Mouse (Mus musculus) small intestine, adult 2 months (tissue): ENCODE data around the gene Wdr1. TPM values are rescaled to one million over a fixed set of nuclear protein-coding genes. Genes with fewer than 3 reads are reported as not detected.
A peak's percentile ranks its signal among the peaks of the same experiment; 100 is the strongest.

Source experiments
- H3K27ac ChIP-seq: fragments of 200-500 bp; 2 replicates; pipeline ENCODE4 v1.5.1; 2012; ENCODE audit warnings: low read depth, low read length, control low read depth, inconsistent platforms; ENCODE audit not compliant: insufficient read depth
- H3K27me3 ChIP-seq: fragments of 200-500 bp; 2 replicates; pipeline ENCODE4 v1.6.1; 2012; ENCODE audit warnings: mild to moderate bottlenecking, moderate library complexity, low read length, inconsistent platforms; ENCODE audit not compliant: control insufficient read depth, insufficient read depth
- H3K36me3 ChIP-seq: fragments of 200-500 bp; 2 replicates; pipeline ENCODE4 v1.6.1; 2012; ENCODE audit warnings: mild to moderate bottlenecking, low read length, control low read depth, inconsistent platforms; ENCODE audit not compliant: control insufficient read depth, insufficient read depth
- H3K4me1 ChIP-seq: fragments of 200-500 bp; 2 replicates; pipeline ENCODE4 v1.6.1; 2012; ENCODE audit warnings: low read length, inconsistent platforms, mixed read lengths; ENCODE audit not compliant: control insufficient read depth, insufficient read depth, insufficient read length
- H3K4me3 ChIP-seq: fragments of 200-500 bp; 2 replicates; pipeline ENCODE4 v1.5.1; 2012; ENCODE audit warnings: low read depth, mild to moderate bottlenecking, control low read depth, inconsistent platforms, low read length, moderate library complexity
- CTCF ChIP-seq: fragments of 200-500 bp; IDR thresholded peaks from 2 replicates; pipeline ENCODE4 v1.5.1; 2012; ENCODE audit warnings: low read depth, mild to moderate bottlenecking, control low read depth, inconsistent platforms, low read length, moderate library complexity, mixed read lengths; ENCODE audit not compliant: insufficient replicate concordance, insufficient read length; ENCODE audit errors: extremely low read depth
- POLR2A ChIP-seq: fragments of 200-500 bp; IDR thresholded peaks from 2 replicates; pipeline ENCODE4 v1.6.1; 2012; ENCODE audit warnings: low read depth, mild to moderate bottlenecking, control low read depth, inconsistent platforms, low read length, moderate library complexity
- whole genome bisulfite sequencing: fragments of 180-500 bp; shearing (Covaris S2); methylation state at CpG from one replicate; pipeline ENCODE4 v1.1.7; 2018; 5-methylcytosine and 5-hydroxymethylcytosine counted together
- polyA plus RNA-seq: library from polyadenylated mRNA; depleted of rRNA; stranded (reverse); fragments of >200 nt; gene quantifications from 2 replicates; pipeline ENCODE4 v1.2.3, GENCODE M21; 2012

The Wdr1 gene
- polyA plus RNA-seq, 1 experiment, result 223 TPM

- peaks cover 57% of the 10 kb centered on the region for H3K36me3 ChIP-seq
- no peak overlapping the region for H3K27ac ChIP-seq
These were observed 5.2 kb downstream of the Wdr1 start for GRCm38 (mm10) chr5:38557811-38558210.

GRCm38 (mm10) chr5:38556406-38556805 is 6.6 kb downstream of the Wdr1 start:
- Histone ChIP-seq H3K27ac (no peak overlapping the region), H3K4me1 (peaks cover 35% of the 10 kb centered on the region; the same call in 1 of the 2 replicates), H3K27me3 (no peaks in the 10 kb centered on the region), H3K36me3 (peaks cover 66% of the 10 kb centered on the region), H3K4me3 (no peak overlapping the region)
- TF ChIP-seq POLR2A (no peak), CTCF (no peak)
- WGBS, result 30% methylated on average over 3 of the region's 3 CpGs

More at GRCm38 (mm10) chr5:38557811-38558210, 5.2 kb downstream of the Wdr1 start:
- TF ChIP-seq POLR2A, result no peak
- TF ChIP-seq CTCF, result no peak
- Histone ChIP-seq H3K27me3 (no peaks in the 10 kb centered on the region), H3K4me3 (no peak overlapping the region), H3K4me1 (peaks cover 32% of the 10 kb centered on the region; the same call in 1 of the 2 replicates)
- WGBS, result 86% methylated on average over 4 of the region's 4 CpGs

GRCm38 (mm10) chr5:38553953-38554352 is 9.1 kb downstream of the Wdr1 start:
- Histone ChIP-seq H3K4me3 (no peak overlapping the region), H3K36me3 (peaks cover 76% of the 10 kb centered on the region), H3K4me1 (peaks cover 31% of the 10 kb centered on the region; the same call in 1 of the 2 replicates), H3K27ac (peak overlapping the region; percentile 14; the same call in 1 of the 2 replicates), H3K27me3 (no peaks in the 10 kb centered on the region)
- TF ChIP-seq POLR2A (no peak), CTCF (no peak)
- WGBS, result 46% methylated on average over 3 of the region's 3 CpGs

GRCm38 (mm10) chr5:38553491-38553890 is 9.5 kb downstream of the Wdr1 start:
- H3K27ac ChIP-seq, result peak overlapping the region; percentile 14; the same call in 1 of the 2 replicates
- no peak overlapping the region for H3K4me3 ChIP-seq
- peaks cover 27% of the 10 kb centered on the region; the same call in 1 of the 2 replicates for H3K4me1 ChIP-seq
- H3K36me3 ChIP-seq, result peaks cover 76% of the 10 kb centered on the region
- no peak for TF ChIP-seq CTCF
- no peak for TF ChIP-seq POLR2A
- no peaks in the 10 kb centered on the region for H3K27me3 ChIP-seq
- WGBS, result 90% methylated on average over 4 of the region's 4 CpGs

- TF ChIP-seq POLR2A (no peak), CTCF (no peak)
- H3K4me3 ChIP-seq, result no peak overlapping the region
- WGBS, result 74% methylated on average over 3 of the region's 3 CpGs
- no peaks in the 10 kb centered on the region for H3K27me3 ChIP-seq
- no peak overlapping the region for H3K27ac ChIP-seq
- peaks cover 76% of the 10 kb centered on the region for H3K36me3 ChIP-seq
- H3K4me1 ChIP-seq, result peaks cover 27% of the 10 kb centered on the region
These were observed 10.4 kb downstream of the Wdr1 start for GRCm38 (mm10) chr5:38552615-38553014.

- Histone ChIP-seq H3K4me1 (peaks cover 16% of the 10 kb centered on the region), H3K4me3 (no peak overlapping the region), H3K27me3 (no peaks in the 10 kb centered on the region), H3K27ac (peak overlapping the region; percentile 41; the same call in 1 of the 2 replicates), H3K36me3 (peaks cover 81% of the 10 kb centered on the region)
- WGBS, result 15% methylated on average over 1 of the region's 1 CpGs
- no peak for TF ChIP-seq POLR2A
- no peak for TF ChIP-seq CTCF
These were observed 12.7 kb downstream of the Wdr1 start for GRCm38 (mm10) chr5:38550221-38550768.

GRCm38 (mm10) chr5:38549461-38549909 is 13.5 kb downstream of the Wdr1 start:
- Histone ChIP-seq H3K4me3 (no peak overlapping the region), H3K36me3 (peaks cover 83% of the 10 kb centered on the region), H3K27ac (0 out of 2 replicates have a peak overlapping the region, but pooled peaks have one; percentile 41), H3K27me3 (no peaks in the 10 kb centered on the region), H3K4me1 (peaks cover 13% of the 10 kb centered on the region)
- 68% methylated on average over 3 of the region's 3 CpGs for WGBS
- TF ChIP-seq CTCF (no peak), POLR2A (no peak)
